Mouse (Mus musculus) heart, postnatal 10 days (tissue): ENCODE measurements at regions not wholly inside any gene's neighbourhood (a gene's known extent, or its start where the extent isn't known, plus 50 kb on each side); places are given as distances from the start of the nearest gene placed in this dataset.
A peak's percentile ranks its signal among the peaks of the same experiment; 100 is the strongest.

Experiments used
- DNase-seq, 2 experiments: peaks; one replicate each; pipeline ENCODE4 v3.0.0; 2021
- intact Hi-C: fragments of 180-260 bp; cut with DNase I; formaldehyde crosslinking; loops from one replicate; pipeline ENCODE4 v1.15.1; 2025

- DNase-seq = no peak
- intact Hi-C loops = no loop called here
Measured at GRCm38 (mm10) chr1:145620561-145620960, 845.3 kb upstream of the Rgs18 start.

GRCm38 (mm10) chr1:145614326-145614725 is 839.1 kb upstream of the Rgs18 start:
- intact Hi-C loops = no loop called here
- DNase-seq = no peak

GRCm38 (mm10) chr1:145596983-145597382 is 821.7 kb upstream of the Rgs18 start:
- intact Hi-C loops = no loop called here
- no peak for DNase-seq

DNA sequence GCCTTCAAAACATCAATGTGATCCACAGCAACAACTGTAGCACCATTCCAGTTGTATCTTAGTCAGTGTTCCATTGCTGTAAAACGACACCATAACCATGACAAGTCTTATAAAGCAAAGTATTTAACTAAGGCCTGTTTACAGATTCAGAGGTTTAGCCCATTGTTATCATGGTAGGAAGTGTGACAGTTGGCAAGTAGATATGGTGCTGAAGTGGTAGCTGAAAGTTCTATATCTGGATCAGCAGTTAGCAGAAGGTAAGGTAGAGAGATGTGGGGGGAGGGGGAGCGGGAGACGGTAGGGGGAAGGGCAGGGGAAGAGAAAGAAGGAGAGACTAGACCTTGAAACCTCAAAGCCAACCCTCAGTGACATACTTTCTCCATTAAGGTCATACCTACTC is 804.2 kb upstream of the Rgs18 start:
- DNase-seq = no peak
- intact Hi-C loops = no loop called here

DNA sequence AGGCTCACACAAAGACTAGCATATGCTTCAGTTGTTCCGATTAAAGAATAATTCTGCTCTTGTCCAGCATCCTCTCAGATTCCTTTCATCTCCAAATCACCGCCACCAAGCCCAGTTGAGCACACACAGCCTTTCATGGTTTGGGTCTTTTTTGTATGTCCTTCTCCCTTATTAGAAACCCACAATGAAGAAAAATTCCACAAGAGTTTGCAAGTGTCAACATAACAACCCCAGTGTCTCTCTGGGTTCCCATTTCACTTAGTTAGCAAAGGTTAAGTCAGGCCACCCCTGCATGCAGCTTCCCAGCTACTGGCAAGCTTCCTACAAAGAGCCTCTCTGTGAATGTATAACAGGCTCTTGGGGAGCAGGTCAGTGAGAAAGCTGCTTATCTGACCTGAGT is 794.8 kb upstream of the Rgs18 start:
- peak in 1 of 2 experiments; percentile 1 for DNase-seq
- intact Hi-C loops = no loop called here

DNA sequence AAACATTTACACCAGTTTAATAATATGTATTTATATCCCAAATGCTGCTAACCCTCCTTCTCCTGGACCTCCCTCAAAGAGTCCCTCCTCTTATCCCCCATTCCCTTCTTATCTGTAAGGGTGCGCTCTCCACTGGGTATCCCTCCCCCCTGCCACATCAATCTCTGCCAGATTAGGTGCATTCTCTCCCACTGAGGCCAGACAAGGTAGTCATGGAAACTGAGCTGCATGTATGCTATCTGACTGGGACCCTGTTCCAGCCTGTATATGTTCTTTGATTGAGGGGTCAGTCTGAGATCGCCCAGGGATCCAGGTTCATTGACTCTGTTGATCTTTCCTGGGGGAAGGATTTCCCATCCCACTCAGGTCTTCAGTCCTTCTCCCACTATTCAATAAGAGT is 786.1 kb upstream of the Rgs18 start:
- intact Hi-C loops = no loop called here

More for the DNA sequence above, 786.1 kb upstream of the Rgs18 start:
- no peak for DNase-seq
